Mouse (Mus musculus): ENCODE results near the gene Zfp108.

DNA sequence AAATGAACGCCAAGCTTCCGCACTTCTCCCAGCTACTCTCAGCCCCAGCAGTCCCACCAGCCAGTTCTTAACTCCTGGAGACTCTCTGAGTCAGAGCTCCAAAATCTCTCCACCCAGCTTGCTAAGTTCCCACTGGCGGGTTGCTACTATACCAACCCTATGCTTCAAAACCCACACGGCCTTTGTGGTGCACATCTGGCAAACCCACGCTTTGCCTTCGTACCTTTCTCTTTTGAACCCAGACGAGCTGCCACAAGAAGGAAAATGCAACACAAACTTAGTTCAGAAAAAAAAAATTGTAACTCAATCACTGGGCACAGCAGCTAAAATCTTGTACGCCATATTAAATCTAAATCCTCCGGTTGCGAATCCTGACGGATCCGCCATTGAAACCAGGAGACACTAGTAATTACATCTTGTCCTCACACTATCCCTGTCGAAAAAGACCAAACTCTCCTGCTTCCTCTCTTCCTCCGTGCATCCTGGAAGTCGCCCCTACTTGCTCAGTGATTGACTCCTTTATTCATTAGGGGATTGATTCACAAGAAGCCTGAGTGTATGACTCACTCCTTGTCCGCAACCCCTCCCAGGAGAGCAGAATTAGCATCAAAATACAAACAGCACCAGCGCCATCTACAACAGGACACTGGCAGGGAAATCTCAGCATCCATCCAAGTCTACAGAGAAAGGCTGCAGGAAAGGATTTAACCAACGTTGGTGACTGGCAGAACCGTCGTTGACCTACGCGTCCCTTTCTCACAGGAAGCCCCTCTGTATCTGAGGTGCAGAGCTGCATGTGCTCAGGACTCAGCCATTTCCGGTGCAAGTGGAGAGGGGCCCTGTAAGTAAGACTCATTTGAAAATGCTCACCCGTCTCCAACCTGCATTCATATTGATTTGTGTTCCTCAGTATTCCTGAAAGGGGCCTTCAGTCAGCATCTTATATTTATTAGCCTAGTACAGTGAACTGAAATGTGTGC is 13.9 kb downstream of the Zfp108 start:
- no peak for TF ChIP-seq TCF12 (IDR thresholded peaks at IDR 0.05; ENCODE audit: insufficient read depth, poor library complexity, severe bottlenecking)
- no peak for TF ChIP-seq E2F4 (IDR thresholded peaks at IDR 0.05; ENCODE audit: insufficient read depth)
- no peak for TF ChIP-seq USF1 (IDR thresholded peaks at IDR 0.05; ENCODE audit: low read depth)
- no peak for TF ChIP-seq POLR2A (IDR thresholded peaks at IDR 0.05; ENCODE audit: insufficient read length, low read depth)
- TF ChIP-seq MYOG (IDR thresholded peaks at IDR 0.05; ENCODE audit: control insufficient read depth in 1 of 3, insufficient read depth in 1 of 3, insufficient read length in 2 of 3, low read depth in 2 of 3): no peak
- TF ChIP-seq POLR2AphosphoS2 (IDR thresholded peaks at IDR 0.05; ENCODE audit: insufficient read length, low read depth): no peak
- TF ChIP-seq TCF3 (IDR thresholded peaks at IDR 0.05; ENCODE audit: insufficient read length, low read depth): no peak
